Mouse (Mus musculus) ES-Bruce4 (cell line): ENCODE measurements at regions not wholly inside any gene's neighbourhood (a gene's known extent, or its start where the extent isn't known, plus 50 kb on each side); places are given as distances from the start of the nearest gene placed in this dataset.

ENCODE experiments used
- H3K27ac ChIP-seq: 2 replicates; pipeline ENCODE4 v1.5.1; 2012; ENCODE audit warnings: low read length, inconsistent platforms; ENCODE audit not compliant: insufficient read depth
- H3K27me3 ChIP-seq: 2 replicates; pipeline ENCODE4 v1.6.1; 2012; ENCODE audit warnings: mild to moderate bottlenecking, low read length, inconsistent platforms; ENCODE audit not compliant: control insufficient read depth, poor library complexity, insufficient read depth, severe bottlenecking
- H3K36me3 ChIP-seq: 2 replicates; pipeline ENCODE4 v1.6.1; 2012; ENCODE audit warnings: inconsistent platforms, mild to moderate bottlenecking, low read length, moderate library complexity; ENCODE audit not compliant: control insufficient read depth, poor library complexity, insufficient read depth, severe bottlenecking
- H3K4me1 ChIP-seq: one replicate; pipeline ENCODE4 v1.8.1; 2011; ENCODE audit warnings: low read length; ENCODE audit not compliant: control insufficient read depth, insufficient read depth
- H3K4me3 ChIP-seq: 2 replicates; pipeline ENCODE4 v1.5.1; 2011; ENCODE audit warnings: low read depth, mild to moderate bottlenecking, low read length
- H3K9ac ChIP-seq: 2 replicates; pipeline ENCODE4 v1.6.1; 2012; ENCODE audit warnings: low read depth, mild to moderate bottlenecking, inconsistent platforms; ENCODE audit not compliant: poor library complexity, severe bottlenecking
- H3K9me3 ChIP-seq: replicated peaks from 2 replicates; pipeline ENCODE4 v1.6.1; 2012; ENCODE audit warnings: mild to moderate bottlenecking, low read length, inconsistent platforms; ENCODE audit not compliant: control insufficient read depth, poor library complexity, insufficient read depth, severe bottlenecking
- CTCF ChIP-seq: IDR thresholded peaks from one replicate; pipeline ENCODE4 v1.8.1; 2011; ENCODE audit warnings: low read depth, low read length
- EP300 ChIP-seq: IDR thresholded peaks from 2 replicates; pipeline ENCODE4 v1.6.1; 2011; ENCODE audit warnings: low read depth, low read length; ENCODE audit not compliant: insufficient read depth
- POLR2A ChIP-seq: IDR thresholded peaks from one replicate; pipeline ENCODE4 v1.8.1; 2011; ENCODE audit warnings: low read length; ENCODE audit not compliant: insufficient read depth

DNA sequence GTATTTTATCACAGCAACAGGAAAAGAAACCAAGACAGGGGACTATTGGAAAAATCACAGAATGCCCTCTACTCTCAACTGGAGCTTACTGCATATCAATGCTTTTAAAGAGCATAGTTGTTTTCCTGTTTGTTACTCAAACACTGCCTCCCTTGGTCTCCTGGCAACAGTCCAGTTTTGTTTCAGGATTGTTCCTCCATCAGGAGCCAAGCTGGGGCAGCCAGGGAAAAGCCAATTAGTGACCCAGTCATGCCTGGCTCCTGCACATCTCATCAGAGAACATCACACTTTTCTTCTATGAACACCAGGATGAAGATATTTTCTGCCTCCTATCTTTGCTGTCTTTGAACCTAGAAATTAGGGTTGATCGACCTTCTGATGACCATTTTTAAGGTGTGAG is 113.6 kb upstream of the Wscd1 start:
- Histone ChIP-seq H3K4me3 (no peak overlapping the region), H3K27me3 (no peaks in the 10 kb centered on the region)
- TF ChIP-seq EP300: no peak
- TF ChIP-seq POLR2A: no peak
- no peak for TF ChIP-seq CTCF

DNA sequence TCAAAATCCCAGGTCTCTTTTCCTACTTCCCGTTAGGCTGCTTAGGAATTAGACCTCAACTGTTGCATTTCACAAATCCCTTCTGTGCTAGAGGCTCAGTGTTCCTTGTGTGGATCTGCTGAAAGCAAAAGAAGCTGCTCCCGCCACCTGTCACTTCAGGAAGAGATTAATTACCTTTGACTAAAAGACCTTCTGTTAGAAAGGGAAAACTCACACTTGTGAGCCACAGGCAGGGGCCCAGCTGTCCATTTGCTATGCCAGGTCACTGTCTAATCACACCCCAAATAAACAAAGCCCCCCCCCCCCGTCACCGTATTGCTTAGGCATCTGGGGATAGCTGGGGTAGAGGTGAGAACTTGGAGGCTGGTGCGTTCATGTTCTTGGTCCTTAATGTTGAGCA is 112.9 kb upstream of the Wscd1 start:
- H3K27ac ChIP-seq: no peak overlapping the region
- no peaks in the 10 kb centered on the region for H3K4me1 ChIP-seq
- no peak overlapping the region for H3K4me3 ChIP-seq
- H3K9me3 ChIP-seq: no peaks in the 10 kb centered on the region; the same call in 1 of the 2 replicates
- no peaks in the 10 kb centered on the region for H3K36me3 ChIP-seq
- no peak overlapping the region for H3K9ac ChIP-seq
- TF ChIP-seq CTCF: no peak
- no peak for TF ChIP-seq POLR2A
- TF ChIP-seq EP300: no peak
- no peaks in the 10 kb centered on the region for H3K27me3 ChIP-seq

More for the DNA sequence above, 113.6 kb upstream of the Wscd1 start:
- Histone ChIP-seq H3K36me3 (no peaks in the 10 kb centered on the region), H3K4me1 (no peaks in the 10 kb centered on the region), H3K9ac (no peak overlapping the region), H3K9me3 (no peaks in the 10 kb centered on the region), H3K27ac (no peak overlapping the region)

DNA sequence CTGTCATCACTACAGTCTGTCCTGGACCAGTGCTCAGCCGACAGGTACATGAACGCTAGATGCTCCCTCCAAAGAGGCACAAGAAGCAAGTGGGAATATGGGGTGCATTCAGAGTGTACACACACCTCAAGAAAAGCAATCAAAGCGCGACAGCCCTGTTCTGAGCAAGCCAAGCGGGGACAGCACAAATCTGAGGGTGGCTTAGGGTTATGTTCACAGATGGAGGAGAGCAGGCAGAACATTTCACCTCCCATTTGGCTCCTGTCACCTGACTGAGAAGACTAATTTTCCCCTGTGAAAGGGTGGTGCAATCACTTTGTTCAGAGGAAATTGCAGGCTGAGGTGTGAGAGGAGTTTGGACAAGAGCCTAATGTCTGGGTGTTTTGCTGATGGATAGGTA is 106.8 kb upstream of the Wscd1 start:
- no peaks in the 10 kb centered on the region for H3K36me3 ChIP-seq
- H3K9ac ChIP-seq: no peak overlapping the region
- no peak overlapping the region for H3K4me3 ChIP-seq
- TF ChIP-seq POLR2A (no peak), CTCF (no peak), EP300 (no peak)
- no peaks in the 10 kb centered on the region for H3K4me1 ChIP-seq
- no peaks in the 10 kb centered on the region; the same call in 1 of the 2 replicates for H3K9me3 ChIP-seq
- peaks cover 1% of the 10 kb centered on the region; the same call in 1 of the 2 replicates for H3K27me3 ChIP-seq
- H3K27ac ChIP-seq: no peak overlapping the region

DNA sequence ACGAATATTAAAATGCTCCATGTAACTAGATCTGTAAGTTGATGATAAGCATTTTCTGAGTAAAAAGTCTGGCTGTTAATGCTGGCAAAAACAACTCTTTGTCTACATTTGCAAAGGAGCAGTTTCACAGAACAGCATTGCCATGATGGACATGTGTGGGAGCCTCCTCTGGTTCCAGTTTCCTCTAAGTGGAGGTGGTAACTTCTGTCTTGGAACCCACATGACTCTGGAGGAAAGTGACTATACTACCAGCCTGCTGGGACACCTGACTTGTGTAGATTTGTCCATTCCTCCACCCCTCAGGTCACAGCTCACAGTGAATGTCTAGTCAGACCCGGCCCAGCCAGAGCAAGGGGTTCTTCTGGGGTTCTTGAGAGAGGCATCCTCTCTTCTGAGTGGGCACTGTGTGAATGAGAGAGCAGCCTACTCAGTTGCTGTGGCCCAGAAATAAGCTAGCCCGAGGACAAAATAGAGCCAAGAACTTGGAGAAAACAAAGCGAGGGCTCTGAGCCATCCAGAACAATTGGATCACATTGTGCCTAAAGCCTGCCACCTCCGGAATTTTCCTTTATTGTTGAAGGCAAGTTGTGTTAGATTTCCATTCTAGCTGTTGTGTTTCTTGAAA is 97.9 kb upstream of the Wscd1 start:
- no peaks in the 10 kb centered on the region for H3K4me1 ChIP-seq
- H3K4me3 ChIP-seq: no peak overlapping the region
- TF ChIP-seq EP300 (no peak), CTCF (no peak), POLR2A (no peak)
- H3K9me3 ChIP-seq: no peaks in the 10 kb centered on the region
- peaks cover 1% of the 10 kb centered on the region; the same call in 1 of the 2 replicates for H3K27me3 ChIP-seq
- H3K27ac ChIP-seq: no peak overlapping the region
- no peaks in the 10 kb centered on the region for H3K36me3 ChIP-seq
- H3K9ac ChIP-seq: no peak overlapping the region

DNA sequence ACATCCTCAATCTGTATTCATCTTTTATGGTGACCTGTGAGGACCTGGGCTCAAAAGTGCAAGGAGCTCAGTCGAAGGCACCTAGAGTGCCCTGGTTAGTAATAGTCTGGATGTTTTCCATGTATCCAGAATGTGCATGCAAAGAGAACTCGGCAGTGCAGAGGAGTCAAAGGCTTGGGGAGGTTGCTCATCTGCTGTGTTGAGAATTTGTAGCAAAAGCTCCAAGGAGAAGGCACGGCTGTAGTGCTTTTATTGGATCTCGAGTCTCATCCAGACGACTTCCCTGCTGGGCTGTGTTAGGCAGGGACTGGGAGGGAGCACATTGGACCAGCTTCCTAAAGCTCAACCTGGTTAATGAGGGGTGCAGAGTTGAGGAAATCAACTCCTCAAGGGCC is 97.3 kb upstream of the Wscd1 start:
- Histone ChIP-seq H3K27me3 (no peaks in the 10 kb centered on the region; the same call in 1 of the 2 replicates), H3K4me3 (no peak overlapping the region), H3K9me3 (no peaks in the 10 kb centered on the region), H3K36me3 (no peaks in the 10 kb centered on the region), H3K27ac (no peak overlapping the region), H3K4me1 (no peaks in the 10 kb centered on the region), H3K9ac (no peak overlapping the region)
- TF ChIP-seq CTCF: no peak
- TF ChIP-seq EP300: no peak
- TF ChIP-seq POLR2A: no peak

DNA sequence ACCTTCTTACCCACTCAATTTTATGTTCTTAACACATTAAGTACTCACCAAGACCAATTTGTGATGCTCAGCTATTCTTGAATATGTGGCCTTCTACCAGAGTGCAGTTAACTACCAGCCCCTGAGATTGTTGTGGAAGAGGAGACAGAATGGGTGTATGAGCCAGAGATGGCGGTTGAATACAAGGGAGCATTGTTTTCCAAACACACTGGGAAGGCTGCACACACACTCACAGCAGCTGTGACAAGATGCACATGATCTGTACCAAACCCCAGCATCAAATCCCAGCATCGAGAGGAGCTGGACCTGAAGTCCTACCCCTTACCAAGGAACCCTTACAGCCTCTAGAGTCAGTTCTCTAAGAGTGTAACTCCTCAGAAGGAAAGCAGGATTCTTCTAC is 91.4 kb upstream of the Wscd1 start:
- no peaks in the 10 kb centered on the region for H3K9me3 ChIP-seq
- H3K4me1 ChIP-seq: no peaks in the 10 kb centered on the region
- H3K27me3 ChIP-seq: no peaks in the 10 kb centered on the region; the same call in 1 of the 2 replicates

More for the DNA sequence above, 91.4 kb upstream of the Wscd1 start:
- Histone ChIP-seq H3K27ac (no peak overlapping the region), H3K9ac (no peak overlapping the region), H3K36me3 (no peaks in the 10 kb centered on the region), H3K4me3 (no peak overlapping the region)
- TF ChIP-seq CTCF (no peak), EP300 (no peak), POLR2A (no peak)
